Mouse (Mus musculus) kidney, embryonic 15.5 days (tissue): ENCODE results near the gene Sipa1l3. TPM values are rescaled to one million over a fixed set of nuclear protein-coding genes. Genes with fewer than 3 reads are reported as not detected.

Source experiments
- ATAC-seq: fragments of 200-750 bp; cut with Nextera tagmentation; replicated peaks from 2 replicates; pipeline ENCODE4 v1.8.0; 2017; ENCODE audit warnings: moderate TSS enrichment; ENCODE audit not compliant: low FRiP score
- H3K27ac ChIP-seq: fragments of 300-500 bp; sonication (generic); 2 replicates; pipeline ENCODE4 v1.5.1; 2015; ENCODE audit warnings: mild to moderate bottlenecking, inconsistent platforms
- H3K27me3 ChIP-seq: fragments of 300-500 bp; sonication (generic); 2 replicates; pipeline ENCODE4 v1.6.1; 2015; ENCODE audit warnings: inconsistent platforms
- H3K36me3 ChIP-seq: fragments of 300-500 bp; sonication (generic); 2 replicates; pipeline ENCODE4 v1.6.1; 2015; ENCODE audit warnings: inconsistent platforms
- H3K4me1 ChIP-seq: fragments of 300-500 bp; sonication (generic); 2 replicates; pipeline ENCODE4 v1.6.1; 2015; ENCODE audit warnings: inconsistent platforms
- H3K4me2 ChIP-seq: fragments of 300-500 bp; sonication (generic); 2 replicates; pipeline ENCODE4 v1.6.1; 2015; ENCODE audit warnings: moderate library complexity, mild to moderate bottlenecking, inconsistent platforms
- H3K4me3 ChIP-seq: fragments of 300-500 bp; sonication (generic); replicated peaks from 2 replicates; pipeline ENCODE4 v1.5.1; 2015; ENCODE audit warnings: mild to moderate bottlenecking, inconsistent platforms
- H3K9ac ChIP-seq: fragments of 300-500 bp; sonication (generic); 2 replicates; pipeline ENCODE4 v1.6.1; 2015; ENCODE audit warnings: mild to moderate bottlenecking, inconsistent platforms
- H3K9me3 ChIP-seq: fragments of 300-500 bp; sonication (generic); replicated peaks from 2 replicates; pipeline ENCODE4 v1.6.1; 2016; ENCODE audit warnings: inconsistent platforms
- WGBS: fragments of 180-500 bp; shearing (Covaris S2); methylation state at CpG from one replicate; pipeline ENCODE4 v1.1.7; 2015; ENCODE audit warnings: mixed read lengths; 5-methylcytosine and 5-hydroxymethylcytosine counted together
- polyA plus RNA-seq: library from polyadenylated mRNA; unstranded; fragments of >200 nt; fragmentation: Nextera tagmentation; extraction: Ambion mirVana; gene quantifications from 2 replicates; pipeline ENCODE4 v1.2.1, GENCODE M21; 2015

The Sipa1l3 gene
- polyA plus RNA-seq, 1 experiment from 2014 or later, result 14.4 TPM

DNA sequence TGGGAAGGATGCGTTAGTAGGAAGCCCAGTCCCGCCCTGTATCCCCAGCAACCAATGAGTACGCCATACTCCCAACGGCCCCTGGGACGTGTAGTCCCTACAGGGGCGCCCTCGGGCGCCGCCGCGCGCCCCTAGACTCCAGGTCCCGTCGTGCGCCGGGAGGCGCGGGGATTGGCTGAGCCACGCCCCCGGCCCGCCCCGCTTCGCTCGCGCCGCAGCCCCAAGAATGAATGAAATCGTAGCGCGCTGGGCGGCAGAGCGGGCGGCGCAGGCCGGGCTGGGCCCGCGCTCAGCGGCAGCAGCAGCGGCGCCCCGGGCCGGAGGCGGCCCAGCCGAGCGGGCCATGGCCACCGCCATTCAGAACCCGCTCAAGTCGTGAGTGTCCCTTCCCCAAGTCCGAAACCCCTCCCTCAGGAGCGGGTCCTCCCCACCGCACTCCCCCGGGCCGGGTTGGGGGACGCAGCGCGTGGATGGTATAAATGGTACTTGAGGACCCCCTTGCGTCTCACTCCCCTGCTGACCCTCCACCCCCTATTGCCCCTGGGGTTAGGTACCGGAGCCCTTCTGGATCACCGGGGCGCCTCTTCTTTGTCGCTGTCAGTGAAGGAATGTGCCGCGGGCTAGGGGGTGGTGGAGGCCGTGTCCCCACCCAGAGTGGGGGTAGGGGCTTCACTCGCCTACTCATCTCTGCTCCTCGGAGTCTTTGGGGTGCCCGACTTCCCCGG is 214.5 kb downstream of the Sipa1l3 start, which contains the start of gene Dpf1:
TSS of gene Dpf1 (plus strand) at position 214 of the 725 bp plus-strand sequence.
- WGBS, result under 1% methylated on average over 66 of the region's 67 CpGs
- H3K27me3 ChIP-seq, result peaks cover 64% of the 10 kb centered on the region
- H3K4me2 ChIP-seq, result peak within 1 kb of the TSS; percentile 99
- no peak within 1 kb of the TSS for H3K27ac ChIP-seq
- H3K9me3 ChIP-seq, result no peaks in the 10 kb centered on the region
- H3K4me3 ChIP-seq, result peak within 1 kb of the TSS; percentile 63
- peaks cover 42% of the 10 kb centered on the region for H3K4me1 ChIP-seq
- ATAC-seq, result peak; percentile 84
- H3K9ac ChIP-seq, result peak within 1 kb of the TSS; percentile 51
- no peaks in the 10 kb centered on the region for H3K36me3 ChIP-seq

DNA sequence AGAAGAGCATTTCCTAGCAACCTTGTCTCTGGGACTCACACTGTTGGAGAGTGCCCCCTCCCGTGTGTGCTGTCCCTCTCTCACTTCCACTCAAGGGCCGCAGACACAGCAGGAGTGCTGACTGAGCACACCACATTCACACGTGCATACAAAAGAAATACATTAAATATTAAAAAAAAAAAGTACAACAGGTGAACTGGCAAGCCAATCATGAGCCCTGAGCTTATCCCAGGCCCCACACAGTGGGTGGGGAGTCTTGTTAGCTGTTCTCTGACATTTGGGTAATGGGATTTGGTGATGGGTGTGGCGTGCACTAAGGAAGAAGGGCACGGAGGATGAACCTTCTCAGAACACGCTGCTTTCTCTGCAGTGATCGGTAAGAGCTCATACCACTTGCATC is 215.8 kb downstream of the Sipa1l3 start:
- H3K9me3 ChIP-seq, result no peaks in the 10 kb centered on the region
- H3K4me2 ChIP-seq, result no peak overlapping the region
- H3K4me3 ChIP-seq, result no peak overlapping the region
- ATAC-seq, result no peak
- no peak overlapping the region for H3K27ac ChIP-seq
- H3K9ac ChIP-seq, result no peak overlapping the region
- 73% methylated on average over 7 of the region's 7 CpGs for WGBS
- H3K36me3 ChIP-seq, result no peaks in the 10 kb centered on the region
- H3K27me3 ChIP-seq, result peaks cover 58% of the 10 kb centered on the region
- H3K4me1 ChIP-seq, result peaks cover 31% of the 10 kb centered on the region

DNA sequence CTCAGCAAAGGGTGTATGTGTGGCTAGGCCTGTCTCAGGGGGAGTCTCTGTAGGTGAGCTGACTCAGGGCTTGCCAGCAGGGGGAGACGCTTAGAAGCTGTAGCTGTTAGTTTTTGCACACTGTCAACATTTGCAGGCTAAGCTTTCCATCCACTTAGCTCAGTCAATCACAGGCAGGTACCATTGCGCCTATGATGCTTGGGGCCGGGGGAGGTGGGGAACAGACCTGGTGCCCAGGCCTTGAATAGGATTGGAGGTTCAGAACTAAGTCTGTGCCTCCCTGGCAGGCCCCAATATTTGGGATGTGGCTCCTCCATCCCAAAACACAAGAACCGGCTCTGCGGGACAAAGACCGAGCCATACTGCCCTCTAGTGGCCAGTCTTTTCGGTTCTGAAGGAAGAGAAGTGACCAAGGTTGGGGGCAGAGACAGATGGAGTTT is 217.3 kb downstream of the Sipa1l3 start:
- Histone ChIP-seq H3K4me1 (peaks cover 26% of the 10 kb centered on the region), H3K36me3 (no peaks in the 10 kb centered on the region), H3K9me3 (no peaks in the 10 kb centered on the region), H3K27me3 (peaks cover 48% of the 10 kb centered on the region), H3K27ac (no peak overlapping the region), H3K4me3 (peak overlapping the region; percentile 17; the same call in 1 of the 2 replicates), H3K4me2 (peak overlapping the region; percentile 45), H3K9ac (no peak overlapping the region)
- WGBS, result 4% methylated on average over 7 of the region's 7 CpGs
- ATAC-seq, result no peak

DNA sequence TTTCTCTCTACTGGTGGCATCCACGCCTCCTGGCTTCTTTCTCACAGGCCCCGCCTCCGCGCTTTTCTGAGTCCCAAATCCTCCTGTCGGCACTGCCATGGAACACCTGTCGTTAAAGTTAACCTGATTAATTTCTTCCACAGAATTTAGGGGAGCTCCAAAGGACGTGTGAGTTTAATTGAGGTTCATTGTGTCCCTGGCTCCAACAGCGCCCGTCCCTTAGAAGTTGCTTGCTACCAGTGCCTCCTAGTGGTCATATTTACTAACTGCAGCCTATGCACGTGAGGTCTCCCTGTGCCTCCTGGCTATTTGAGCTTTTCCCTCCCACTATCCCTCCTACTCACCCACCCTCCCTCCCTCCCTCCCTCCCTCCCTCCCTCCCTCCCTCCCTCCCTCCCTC is 221.4 kb downstream of the Sipa1l3 start:
- H3K27ac ChIP-seq, result no peak overlapping the region
- no peaks in the 10 kb centered on the region for H3K36me3 ChIP-seq
- peaks cover 25% of the 10 kb centered on the region for H3K4me1 ChIP-seq
- 0 out of 2 replicates have a peak overlapping the region, but pooled peaks have one; percentile 36 for H3K4me2 ChIP-seq
- no peak overlapping the region for H3K4me3 ChIP-seq
- ATAC-seq, result no peak
- H3K9me3 ChIP-seq, result no peaks in the 10 kb centered on the region
- H3K9ac ChIP-seq, result no peak overlapping the region
- H3K27me3 ChIP-seq, result peaks cover 7% of the 10 kb centered on the region
- 10% methylated on average over 10 of the region's 10 CpGs for WGBS

DNA sequence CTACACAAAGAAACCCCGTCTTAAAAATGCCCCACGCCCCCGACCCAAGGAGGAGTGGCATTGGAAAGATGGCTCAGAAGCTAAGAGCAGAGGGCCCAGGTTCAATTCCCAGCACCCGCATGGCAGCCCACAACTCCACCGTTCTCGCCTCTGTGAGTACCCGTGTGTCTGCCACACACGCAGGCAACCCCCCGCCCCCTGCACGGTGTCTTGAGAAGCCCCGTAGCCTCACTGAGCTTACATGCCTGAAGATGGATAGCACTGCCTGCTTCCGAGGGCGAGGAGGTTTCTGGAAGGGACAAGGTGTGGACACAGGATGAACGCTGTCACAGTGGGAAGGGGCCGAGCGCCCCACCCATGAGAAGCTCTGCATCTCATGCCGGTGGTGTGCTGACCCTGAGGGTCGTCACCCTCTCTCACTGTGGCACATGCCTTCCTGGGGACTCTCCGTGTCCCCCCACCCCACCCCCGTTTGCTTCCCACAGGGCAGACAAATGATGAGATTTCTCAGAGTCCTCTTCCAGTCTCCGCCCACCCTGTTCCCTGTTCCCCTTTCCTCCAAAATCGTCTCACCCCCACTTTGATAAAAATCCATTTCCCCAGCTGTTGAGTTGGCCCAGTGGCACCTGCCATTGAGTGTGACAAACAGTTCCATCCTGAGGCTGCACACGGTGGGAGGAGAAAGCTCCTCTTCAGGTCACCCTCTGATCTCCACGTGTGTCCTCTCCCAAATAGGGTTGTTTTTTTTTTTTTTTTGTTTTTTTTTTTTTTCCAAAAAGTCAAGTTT is 222.4 kb downstream of the Sipa1l3 start:
- 79% methylated on average over 24 of the region's 24 CpGs for WGBS
- H3K27ac ChIP-seq, result no peak overlapping the region

DNA sequence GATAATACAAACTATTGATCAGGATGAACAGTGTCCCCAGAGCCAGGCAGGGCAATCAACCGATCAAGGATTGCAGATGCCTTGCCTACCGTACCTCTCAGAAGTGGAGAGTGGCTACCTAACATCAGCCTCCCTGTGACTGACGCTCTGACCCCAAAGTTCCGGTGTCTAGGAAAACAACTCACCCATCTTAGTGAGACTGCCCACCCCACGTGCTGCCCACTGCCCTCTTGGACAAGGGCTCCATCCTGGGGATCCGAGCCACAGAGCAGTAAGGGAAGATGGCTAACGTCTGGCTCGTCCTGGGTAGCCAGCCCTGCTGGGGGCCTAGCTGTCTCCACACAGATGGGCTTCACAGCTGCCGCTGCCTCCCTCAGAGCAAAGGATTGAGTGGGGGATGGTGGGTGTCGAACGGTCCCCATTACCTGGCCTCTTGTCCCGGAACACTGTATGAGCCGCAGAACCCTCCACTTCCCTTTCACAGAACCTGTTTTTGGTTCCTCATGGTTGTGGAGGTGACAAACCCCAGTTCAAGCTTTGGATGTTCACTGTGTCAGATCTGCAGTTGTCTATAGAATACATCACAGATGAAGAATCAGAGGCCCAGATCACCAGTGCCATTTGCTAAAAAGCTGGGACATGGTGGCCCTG is 224.2 kb downstream of the Sipa1l3 start:
- H3K27ac ChIP-seq, result 0 out of 2 replicates have a peak overlapping the region, but pooled peaks have one; percentile 79
- no peak overlapping the region for H3K4me2 ChIP-seq
- H3K4me1 ChIP-seq, result peaks cover 50% of the 10 kb centered on the region
- H3K9ac ChIP-seq, result no peak overlapping the region
- H3K9me3 ChIP-seq, result no peaks in the 10 kb centered on the region
- 69% methylated on average over 13 of the region's 13 CpGs for WGBS
- H3K36me3 ChIP-seq, result no peaks in the 10 kb centered on the region
- H3K27me3 ChIP-seq, result 0 out of 2 replicates have a peak, but pooled peaks cover 5% of the 10 kb centered on the region
- no peak overlapping the region for H3K4me3 ChIP-seq
- ATAC-seq, result no peak

More for the DNA sequence above, 222.4 kb downstream of the Sipa1l3 start:
- H3K4me1 ChIP-seq, result peaks cover 32% of the 10 kb centered on the region
- 0 out of 2 replicates have a peak, but pooled peaks cover 3% of the 10 kb centered on the region for H3K27me3 ChIP-seq
- H3K9me3 ChIP-seq, result no peaks in the 10 kb centered on the region
- ATAC-seq, result no peak
- no peak overlapping the region for H3K4me3 ChIP-seq
- H3K9ac ChIP-seq, result no peak overlapping the region
- no peak overlapping the region for H3K4me2 ChIP-seq
- H3K36me3 ChIP-seq, result no peaks in the 10 kb centered on the region

DNA sequence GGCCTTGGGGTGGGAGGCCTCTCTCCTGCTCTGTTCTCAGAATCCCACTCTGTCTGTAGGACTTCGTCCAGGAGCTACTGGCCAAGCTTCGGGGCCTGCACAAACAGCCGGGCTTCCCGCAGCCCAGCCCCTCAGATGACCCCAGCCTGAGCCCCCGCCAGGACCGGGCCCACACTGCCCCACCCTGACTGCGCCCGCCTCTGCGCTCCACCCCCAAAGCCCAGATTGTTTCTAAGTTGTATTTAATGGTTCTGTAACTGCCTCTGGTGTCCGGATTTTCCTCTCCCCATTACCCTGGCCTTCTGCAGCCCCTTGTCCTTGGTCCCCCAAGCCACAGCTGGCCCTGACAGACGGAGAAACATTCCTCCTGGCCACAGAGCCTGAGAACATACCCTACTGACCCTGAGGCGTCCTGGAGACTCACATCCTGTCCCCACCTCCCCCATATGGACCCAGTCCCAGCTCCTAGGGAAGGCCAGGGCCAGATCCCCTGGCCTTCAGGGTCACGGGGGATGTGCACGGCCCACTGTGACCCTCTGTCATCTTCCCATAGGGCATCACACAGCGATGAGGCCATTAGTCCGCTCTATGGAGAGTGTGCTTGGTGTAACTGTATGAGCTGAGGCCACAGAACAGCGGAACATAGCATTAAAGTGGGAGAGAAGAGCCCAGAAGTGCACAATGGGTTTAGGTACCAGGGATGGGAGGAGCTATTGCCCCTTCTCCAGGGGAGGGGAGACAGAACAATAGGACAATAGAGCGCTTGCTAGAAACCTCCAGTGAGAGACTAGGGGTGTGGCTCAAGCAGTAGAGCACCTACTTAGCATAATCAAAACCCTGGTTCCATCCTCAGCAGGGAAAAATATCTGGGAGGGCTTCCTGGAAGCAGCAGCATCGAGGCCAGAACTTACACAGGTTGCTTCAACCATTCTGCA is 225.0 kb downstream of the Sipa1l3 start:
- Histone ChIP-seq H3K27me3 (0 out of 2 replicates have a peak, but pooled peaks cover 5% of the 10 kb centered on the region), H3K4me3 (no peak overlapping the region), H3K9ac (no peak overlapping the region), H3K4me2 (no peak overlapping the region), H3K4me1 (peaks cover 57% of the 10 kb centered on the region), H3K27ac (peak overlapping the region; percentile 79), H3K36me3 (no peaks in the 10 kb centered on the region), H3K9me3 (no peaks in the 10 kb centered on the region)
- ATAC-seq, result 0 out of 2 replicates have a peak, but pooled peaks have one; percentile 30
- WGBS, result 26% methylated on average over 19 of the region's 19 CpGs

DNA sequence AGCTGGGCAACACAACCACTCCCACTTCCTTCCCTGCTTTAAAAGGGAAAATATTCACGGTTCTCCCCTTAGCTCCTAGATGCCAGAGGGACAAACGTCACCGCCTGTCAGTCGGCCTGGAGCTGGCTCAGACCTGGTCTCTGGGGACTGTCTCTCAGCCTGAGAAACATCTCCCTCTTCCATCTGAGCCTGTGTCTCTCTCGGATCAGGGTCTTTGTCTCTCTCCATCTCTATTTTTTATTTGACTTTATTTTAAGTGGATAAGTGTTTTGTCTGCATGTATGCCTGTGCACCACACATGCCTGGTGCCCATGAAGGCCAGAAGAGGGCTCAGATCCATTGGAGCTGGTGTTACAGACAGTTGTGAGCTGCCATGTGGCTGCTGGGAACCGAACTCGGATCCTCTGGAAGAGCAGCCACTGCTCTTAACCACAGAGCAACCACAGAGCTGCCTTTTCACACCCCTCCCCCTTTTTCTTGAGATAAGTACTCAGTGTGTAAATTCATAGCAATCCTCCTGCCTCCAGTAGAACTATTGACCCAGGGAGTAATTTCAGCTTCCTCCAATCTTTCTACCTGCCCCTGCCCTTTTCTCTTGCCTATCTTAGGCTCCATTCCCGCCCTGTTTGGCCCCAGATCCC is 225.9 kb downstream of the Sipa1l3 start:
- Histone ChIP-seq H3K4me2 (peak overlapping the region; percentile 96; the same call in 1 of the 2 replicates), H3K36me3 (no peaks in the 10 kb centered on the region), H3K4me3 (no peak overlapping the region), H3K27me3 (peaks cover 8% of the 10 kb centered on the region), H3K27ac (peak overlapping the region; percentile 79), H3K4me1 (peaks cover 61% of the 10 kb centered on the region), H3K9me3 (no peaks in the 10 kb centered on the region), H3K9ac (no peak overlapping the region)
- ATAC-seq, result no peak
- 19% methylated on average over 8 of the region's 8 CpGs for WGBS

DNA sequence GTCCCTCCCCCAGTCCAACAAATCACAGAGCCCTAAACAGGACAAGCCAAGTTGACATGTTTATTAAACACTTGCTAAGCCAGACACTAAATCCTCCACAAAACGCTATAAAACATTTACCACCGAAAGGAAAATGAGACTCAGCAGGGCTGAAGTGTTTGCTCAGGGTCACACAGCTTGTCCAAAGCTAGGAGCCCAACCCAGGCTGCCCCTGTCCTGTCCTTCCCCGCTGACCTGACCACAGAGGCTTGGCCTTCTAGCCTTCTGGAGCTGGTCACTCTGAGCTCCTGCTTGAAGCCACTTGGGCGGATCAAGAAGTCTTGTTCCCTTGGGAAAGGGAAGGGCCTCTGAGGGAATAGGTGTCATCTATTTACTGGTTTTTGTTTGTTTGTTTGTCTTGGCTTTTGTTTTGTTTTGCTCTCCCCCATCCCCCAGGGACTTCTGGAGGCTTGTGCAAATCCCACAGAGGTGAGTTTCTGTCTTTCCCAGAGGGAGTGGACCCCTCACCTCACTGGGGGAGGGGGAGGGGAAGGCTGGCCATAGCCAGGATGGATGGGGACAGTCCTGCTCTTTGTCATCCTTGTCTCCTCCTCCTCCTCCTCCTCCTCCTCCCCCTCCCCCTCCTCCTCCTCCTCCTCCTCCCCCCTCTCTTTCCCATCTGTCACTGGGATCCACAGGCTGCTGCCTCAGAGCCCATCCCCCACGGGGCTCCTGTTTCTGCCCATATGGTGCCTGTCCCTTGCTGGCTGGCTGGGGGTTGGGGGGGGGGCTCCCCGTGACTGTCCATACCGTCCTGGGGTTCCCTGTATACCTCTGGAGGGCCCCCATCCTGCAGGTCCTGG is 226.6 kb downstream of the Sipa1l3 start:
- 7% methylated on average over 6 of the region's 7 CpGs for WGBS
- Histone ChIP-seq H3K9me3 (no peaks in the 10 kb centered on the region), H3K27ac (peak overlapping the region; percentile 80), H3K27me3 (peaks cover 14% of the 10 kb centered on the region), H3K9ac (no peak overlapping the region), H3K4me2 (peak overlapping the region; percentile 96), H3K4me3 (peak overlapping the region; percentile 61), H3K36me3 (no peaks in the 10 kb centered on the region), H3K4me1 (peaks cover 59% of the 10 kb centered on the region)
- ATAC-seq, result 0 out of 2 replicates have a peak, but pooled peaks have one; percentile 20
